Mouse (Mus musculus) thymus, adult 2 months (tissue): Measurements from ENCODE around the gene Tescl. TPM values are rescaled to one million over a fixed set of nuclear protein-coding genes. Genes with fewer than 3 reads are reported as not detected.

ENCODE experiments used
- DNase-seq: peaks from one replicate; pipeline ENCODE4 v3.0.0; 2021
- H3K27ac ChIP-seq: fragments of 200-500 bp; 2 replicates; pipeline ENCODE4 v1.5.1; 2012; ENCODE audit warnings: low read length, control low read depth; ENCODE audit not compliant: control insufficient read depth, insufficient read depth
- H3K27me3 ChIP-seq: fragments of 200-500 bp; 2 replicates; pipeline ENCODE4 v1.6.1; 2012; ENCODE audit warnings: mild to moderate bottlenecking, low read length, moderate library complexity, mixed read lengths; ENCODE audit not compliant: control insufficient read depth, insufficient read depth
- H3K36me3 ChIP-seq: fragments of 200-500 bp; 2 replicates; pipeline ENCODE4 v1.6.1; 2012; ENCODE audit warnings: mild to moderate bottlenecking, low read length, moderate library complexity; ENCODE audit not compliant: control insufficient read depth, insufficient read depth
- H3K4me1 ChIP-seq: fragments of 200-500 bp; replicated peaks from 2 replicates; pipeline ENCODE4 v1.6.1; 2012; ENCODE audit warnings: low read length; ENCODE audit not compliant: control insufficient read depth, insufficient read depth
- H3K4me3 ChIP-seq: fragments of 200-500 bp; 2 replicates; pipeline ENCODE4 v1.5.1; 2012; ENCODE audit warnings: mild to moderate bottlenecking, low read length, control low read depth, moderate library complexity; ENCODE audit not compliant: control insufficient read depth, insufficient read depth
- CTCF ChIP-seq: fragments of 200-500 bp; IDR thresholded peaks from 2 replicates; pipeline ENCODE4 v1.5.1; 2012; ENCODE audit warnings: mild to moderate bottlenecking, control low read depth, low read length, moderate library complexity, borderline replicate concordance; ENCODE audit not compliant: control insufficient read depth, poor library complexity, insufficient read depth; ENCODE audit errors: extremely low read depth
- POLR2A ChIP-seq: fragments of 200-500 bp; IDR thresholded peaks from 2 replicates; pipeline ENCODE4 v1.6.1; 2012; ENCODE audit warnings: mild to moderate bottlenecking, low read length, control low read depth, moderate library complexity; ENCODE audit not compliant: control insufficient read depth, poor library complexity, insufficient read depth; ENCODE audit errors: extremely low read depth
- WGBS: fragments of 180-500 bp; shearing (Covaris S2); methylation state at CpG from one replicate; pipeline ENCODE4 v1.1.7; 2018; 5-methylcytosine and 5-hydroxymethylcytosine counted together
- polyA plus RNA-seq: library from polyadenylated mRNA; depleted of rRNA; stranded (reverse); fragments of >200 nt; gene quantifications from 2 replicates; pipeline ENCODE4 v1.2.3, GENCODE M21; 2012

Tescl gene
- polyA plus RNA-seq, 1 experiment: 0.12 TPM

DNA sequence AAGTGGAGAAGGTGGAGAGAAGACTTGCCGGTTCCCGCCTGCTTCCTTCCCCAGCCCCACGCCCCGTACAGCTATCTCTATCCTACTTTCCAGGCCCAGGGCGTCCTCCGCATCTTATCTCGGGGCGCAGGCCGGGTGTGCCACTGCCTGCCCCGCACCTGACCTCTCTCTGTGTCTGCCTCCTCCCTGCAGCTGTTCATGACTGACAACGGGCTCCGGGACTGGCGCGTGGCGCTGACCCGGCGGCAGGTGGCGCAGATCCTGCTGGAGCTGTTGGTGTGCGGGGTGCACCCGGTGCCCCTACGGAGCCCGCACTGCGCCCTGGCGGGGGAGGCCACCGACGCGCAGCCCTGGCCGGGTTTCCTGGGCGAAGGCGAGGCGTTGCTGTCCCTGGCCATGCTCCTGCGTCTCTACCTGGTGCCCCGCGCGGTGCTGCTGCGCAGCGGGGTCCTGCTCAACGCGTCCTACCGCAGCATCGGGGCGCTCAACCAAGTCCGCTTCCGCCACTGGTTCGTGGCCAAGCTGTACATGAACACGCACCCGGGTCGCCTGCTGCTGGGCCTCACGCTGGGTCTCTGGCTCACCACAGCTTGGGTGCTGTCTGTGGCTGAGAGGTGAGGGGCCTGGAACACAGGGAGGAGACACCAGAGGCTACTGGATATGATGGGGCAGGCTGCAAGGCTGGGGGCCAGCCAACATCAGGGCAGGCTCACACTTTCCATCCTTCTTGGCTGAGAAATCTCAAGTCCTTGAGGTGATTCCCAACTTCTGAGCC, 43.5 kb upstream of the Tescl start:
- 46% methylated on average over 45 of the region's 49 CpGs for WGBS
- Histone ChIP-seq H3K36me3 (peaks cover 47% of the 10 kb centered on the region), H3K4me3 (peak overlapping the region; percentile 4), H3K27ac (peak overlapping the region; percentile 98), H3K4me1 (peaks cover 78% of the 10 kb centered on the region), H3K27me3 (no peaks in the 10 kb centered on the region)
- TF ChIP-seq CTCF: no peak
- TF ChIP-seq POLR2A: 0 out of 2 replicates have a peak, but pooled peaks have one; percentile 21
- peak; percentile 86 for DNase-seq

DNA sequence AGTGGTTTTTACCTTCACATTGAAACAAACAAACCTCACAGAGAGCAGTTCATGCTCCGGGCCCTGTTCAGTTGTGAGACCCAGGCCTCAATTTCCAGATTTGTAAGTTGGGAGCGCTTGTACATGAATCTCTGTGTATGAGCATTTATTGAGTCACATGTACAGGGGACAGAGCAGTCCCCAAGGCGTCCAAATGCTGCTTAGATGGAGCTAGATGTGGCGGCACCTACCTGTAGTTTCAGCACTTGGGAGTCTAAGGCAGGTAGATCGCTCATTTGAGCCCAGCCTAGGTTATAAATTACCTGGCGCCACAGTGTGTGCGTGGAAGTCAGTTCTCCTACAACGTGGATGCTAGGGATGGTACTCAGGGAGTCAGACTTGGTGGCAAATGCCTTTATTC, 42.7 kb upstream of the Tescl start:
- TF ChIP-seq POLR2A: no peak
- TF ChIP-seq CTCF: no peak
- Histone ChIP-seq H3K4me1 (peaks cover 72% of the 10 kb centered on the region), H3K4me3 (no peak overlapping the region), H3K27ac (peak overlapping the region; percentile 98), H3K36me3 (peaks cover 39% of the 10 kb centered on the region), H3K27me3 (no peaks in the 10 kb centered on the region)
- WGBS: 89% methylated on average over 8 of the region's 8 CpGs
- DNase-seq: no peak

DNA sequence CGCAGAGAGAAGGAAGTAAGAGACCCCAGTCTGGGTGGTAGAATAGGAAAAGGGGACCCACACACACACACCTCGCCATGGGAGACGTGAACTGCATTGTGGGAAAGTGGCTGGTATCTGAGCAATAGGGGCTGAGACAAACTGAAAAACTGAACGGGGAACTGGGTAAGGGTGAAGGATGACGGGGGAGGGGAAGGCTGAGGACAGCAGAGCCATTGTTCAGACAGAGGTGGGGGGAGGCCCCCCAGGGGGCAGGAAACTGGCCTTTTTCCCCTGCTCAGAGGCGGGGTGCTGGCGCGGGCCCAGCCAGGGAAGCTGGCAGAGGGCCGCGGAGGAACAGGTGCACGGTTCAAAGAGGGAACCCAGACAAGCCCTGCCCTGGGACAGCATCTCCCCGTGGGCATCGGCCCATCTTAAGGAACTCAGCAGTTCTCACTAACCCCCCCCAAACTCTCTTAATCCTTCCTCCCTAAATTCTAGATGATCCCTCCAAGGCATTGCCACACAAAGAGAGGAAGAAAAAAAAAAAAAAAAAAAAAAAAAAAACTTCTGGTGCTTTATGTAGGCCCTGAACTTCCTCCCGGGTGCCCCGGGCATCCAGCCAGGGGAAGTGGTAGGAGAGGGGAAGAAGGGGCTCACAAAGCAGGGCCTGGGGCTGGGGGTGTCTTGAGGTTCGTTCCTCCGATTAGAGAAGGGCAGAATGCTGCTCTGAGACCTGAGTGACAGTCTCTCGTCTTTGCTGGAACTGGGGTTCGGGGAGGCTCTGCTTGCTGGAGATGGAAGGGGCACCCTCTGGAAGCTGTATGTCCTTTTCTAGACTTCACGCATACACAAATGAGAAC, 40.0 kb upstream of the Tescl start:
- WGBS: 4% methylated on average over 20 of the region's 20 CpGs
- no peaks in the 10 kb centered on the region for H3K27me3 ChIP-seq
- H3K4me1 ChIP-seq: peaks cover 56% of the 10 kb centered on the region
- DNase-seq: peak; percentile 91
- TF ChIP-seq POLR2A: 0 out of 2 replicates have a peak, but pooled peaks have one; percentile 31
- peak; percentile 23; the same call in 1 of the 2 replicates for TF ChIP-seq CTCF
- H3K36me3 ChIP-seq: peaks cover 16% of the 10 kb centered on the region
- H3K27ac ChIP-seq: peak overlapping the region; percentile 97
- H3K4me3 ChIP-seq: peak overlapping the region; percentile 89

- Histone ChIP-seq H3K4me3 (peak overlapping the region; percentile 89), H3K27ac (peak overlapping the region; percentile 97), H3K27me3 (no peaks in the 10 kb centered on the region), H3K36me3 (peaks cover 10% of the 10 kb centered on the region), H3K4me1 (peaks cover 51% of the 10 kb centered on the region)
- 2% methylated on average over 4 of the region's 4 CpGs for WGBS
- TF ChIP-seq CTCF (no peak), POLR2A (no peak)
- peak; percentile 58 for DNase-seq
These were observed 39.0 kb upstream of the Tescl start for GRCm38 (mm10) chr7:24372786-24373185.

DNA sequence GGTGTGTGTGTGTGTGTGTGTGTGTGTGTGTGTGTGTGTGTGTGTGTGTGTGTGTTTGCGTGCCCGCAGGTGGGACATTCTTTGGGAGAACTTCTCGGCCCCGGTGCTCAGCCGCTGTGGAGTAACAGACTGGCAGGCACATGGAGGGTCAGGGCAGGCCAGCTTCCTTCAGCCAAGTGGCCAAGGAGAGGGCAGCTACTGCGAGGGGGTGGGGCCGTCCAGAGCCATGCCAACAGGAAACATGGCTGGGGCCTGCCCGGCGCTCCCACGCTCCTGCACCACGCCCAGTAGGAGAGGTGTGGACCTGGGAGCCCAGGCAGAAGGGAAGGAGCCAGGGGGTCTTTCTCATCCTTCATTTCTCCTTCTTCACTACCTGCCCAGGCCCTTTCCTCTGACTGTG, 38.6 kb upstream of the Tescl start:
- TF ChIP-seq POLR2A: no peak
- TF ChIP-seq CTCF: no peak
- peak overlapping the region; percentile 97 for H3K27ac ChIP-seq
- no peaks in the 10 kb centered on the region for H3K27me3 ChIP-seq
- H3K4me3 ChIP-seq: peak overlapping the region; percentile 89
- 7% methylated on average over 10 of the region's 11 CpGs for WGBS
- peak; percentile 39 for DNase-seq
- peaks cover 5% of the 10 kb centered on the region for H3K36me3 ChIP-seq
- peaks cover 50% of the 10 kb centered on the region for H3K4me1 ChIP-seq

- DNase-seq: peak; percentile 36
- TF ChIP-seq CTCF: no peak
- TF ChIP-seq POLR2A: no peak
- H3K4me1 ChIP-seq: peaks cover 46% of the 10 kb centered on the region
- WGBS: 1% methylated on average over 3 of the region's 3 CpGs
- H3K27me3 ChIP-seq: no peaks in the 10 kb centered on the region
- H3K27ac ChIP-seq: peak overlapping the region; percentile 97
- peaks cover 4% of the 10 kb centered on the region; the same call in 1 of the 2 replicates for H3K36me3 ChIP-seq
- peak overlapping the region; percentile 89 for H3K4me3 ChIP-seq
These were observed 38.0 kb upstream of the Tescl start for GRCm38 (mm10) chr7:24371809-24372145.
